Mouse (Mus musculus): ENCODE data around the gene Atp13a3. TPM values are rescaled to one million over a fixed set of nuclear protein-coding genes. Genes with fewer than 3 reads are reported as not detected.

The Atp13a3 gene
- total RNA-seq, 2 experiments from 2014 or later = 30.4 to 35.2 TPM

DNA sequence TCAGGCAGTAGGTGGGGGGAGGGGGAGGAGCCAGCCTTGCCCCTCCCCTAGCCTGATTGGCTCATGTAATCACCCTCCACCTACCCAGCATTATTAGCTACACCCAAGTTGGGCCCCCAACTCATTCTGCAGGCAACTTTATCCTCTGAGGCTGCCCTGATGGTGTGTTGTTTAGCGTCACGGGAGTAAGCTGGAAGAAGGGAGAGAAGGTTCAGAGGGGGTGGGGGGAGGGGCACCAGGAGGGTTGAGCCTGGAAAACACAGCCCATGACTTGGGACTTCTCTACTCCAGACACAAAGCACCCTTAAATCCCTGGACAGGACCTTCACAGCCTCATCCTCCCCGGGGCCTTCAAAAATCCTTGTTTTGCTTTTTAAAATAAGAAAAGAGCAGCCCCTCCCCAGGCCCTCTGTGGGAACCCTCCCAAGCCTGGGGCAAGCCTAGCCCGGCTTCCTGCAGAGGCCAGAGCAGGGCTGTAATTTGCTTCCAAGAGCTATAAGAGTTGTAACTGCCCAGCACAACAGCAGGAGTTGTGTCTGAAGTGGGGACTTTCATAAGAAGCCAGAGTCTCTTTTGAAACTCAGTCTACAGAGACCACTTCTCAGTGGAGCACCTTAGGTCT is 125.0 kb downstream of the Atp13a3 start:
- no peak for TF ChIP-seq CTCF (IDR thresholded peaks at IDR 0.05)
- no peak for DNase-seq
- Histone ChIP-seq H3K4me3 (no peak overlapping the region), H3K27ac (no peak overlapping the region)
- intact Hi-C loops (cut with DNase I) = no loop called here

DNA sequence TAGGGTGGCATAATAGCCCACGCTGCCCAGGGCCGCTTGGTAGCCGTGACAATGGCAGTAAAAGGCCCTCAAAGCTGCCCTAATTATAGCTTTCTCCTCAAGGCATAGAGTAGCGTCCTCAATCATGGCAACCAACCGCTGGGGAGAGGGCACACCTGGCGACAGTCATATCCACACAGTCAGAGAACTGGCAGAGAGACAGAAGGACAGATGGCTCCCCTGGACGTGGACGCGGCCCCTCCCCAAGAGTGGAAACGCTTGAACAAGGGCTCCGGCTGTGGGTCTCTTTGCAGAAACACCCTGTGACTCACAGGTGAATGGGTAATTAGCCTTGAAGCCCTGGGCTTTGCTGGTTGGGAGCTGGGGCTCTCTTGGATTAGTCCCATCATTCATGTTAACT is 127.4 kb downstream of the Atp13a3 start:
- intact Hi-C loops (cut with DNase I) = no loop called here
- H3K4me3 ChIP-seq = no peak overlapping the region
- DNase-seq = no peak
- no peak for TF ChIP-seq CTCF (IDR thresholded peaks at IDR 0.05)
- no peak overlapping the region for H3K27ac ChIP-seq

DNA sequence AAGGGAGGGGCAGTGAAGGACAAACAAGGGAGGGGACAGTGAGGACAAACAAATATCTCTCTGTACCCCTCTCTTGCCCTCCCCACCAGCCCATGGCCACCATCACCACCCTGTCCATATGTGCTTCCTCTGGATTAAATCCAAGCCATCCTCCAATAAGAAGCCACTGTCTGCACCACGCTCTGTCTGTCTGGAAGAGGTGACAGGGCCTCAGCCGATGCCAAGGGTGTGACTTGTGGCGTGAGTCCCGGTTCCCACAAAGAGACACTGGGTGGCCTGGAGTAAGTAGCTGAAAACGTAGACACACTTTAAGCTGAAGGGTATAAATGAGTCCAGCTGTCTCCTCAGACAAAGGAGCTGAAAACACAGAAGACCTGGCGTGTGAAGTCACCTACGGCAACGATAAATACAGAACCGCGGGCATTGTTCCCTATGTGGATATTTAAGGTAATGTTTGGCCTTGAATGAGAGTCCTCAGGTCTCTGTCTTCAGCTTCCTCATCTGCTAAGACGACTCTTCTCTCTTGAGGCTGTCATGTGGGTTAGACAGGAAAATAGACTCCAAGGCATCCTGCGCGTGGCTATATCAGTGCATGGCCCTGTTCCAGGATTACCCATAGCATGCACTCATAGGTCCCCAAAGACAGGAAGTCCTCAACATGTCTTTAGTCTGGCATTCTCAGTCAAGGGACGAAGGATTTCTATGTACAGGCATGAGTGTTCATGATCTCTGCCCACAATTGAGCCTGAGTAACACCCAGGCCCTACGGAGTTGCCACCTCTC is 130.0 kb downstream of the Atp13a3 start:
- Histone ChIP-seq H3K27ac (no peak overlapping the region), H3K4me3 (no peak overlapping the region)
- intact Hi-C loops (cut with DNase I) = no loop called here
- TF ChIP-seq CTCF (IDR thresholded peaks at IDR 0.05) = no peak
- no peak for DNase-seq

DNA sequence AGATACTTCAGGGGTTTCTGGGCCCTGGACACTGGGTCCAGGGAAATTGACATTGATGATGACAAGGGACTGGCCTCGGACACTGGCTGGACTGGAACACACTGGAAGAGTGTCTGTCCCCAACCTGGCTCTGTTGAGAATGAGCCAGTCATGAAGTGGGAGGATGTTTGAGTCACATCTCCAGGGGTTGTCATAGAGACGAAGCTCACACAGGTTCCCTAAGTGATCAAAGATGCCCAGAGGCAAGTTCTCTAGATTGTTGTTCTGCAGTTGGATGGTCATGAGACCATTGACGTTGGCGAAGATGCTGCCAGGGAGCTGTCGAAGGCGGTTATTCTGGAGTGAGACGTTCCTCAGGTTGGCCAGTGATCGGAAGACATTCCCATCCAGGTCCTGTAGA is 132.7 kb downstream of the Atp13a3 start:
- TF ChIP-seq CTCF (IDR thresholded peaks at IDR 0.05) = no peak
- intact Hi-C loops (cut with DNase I) = no loop called here

DNA sequence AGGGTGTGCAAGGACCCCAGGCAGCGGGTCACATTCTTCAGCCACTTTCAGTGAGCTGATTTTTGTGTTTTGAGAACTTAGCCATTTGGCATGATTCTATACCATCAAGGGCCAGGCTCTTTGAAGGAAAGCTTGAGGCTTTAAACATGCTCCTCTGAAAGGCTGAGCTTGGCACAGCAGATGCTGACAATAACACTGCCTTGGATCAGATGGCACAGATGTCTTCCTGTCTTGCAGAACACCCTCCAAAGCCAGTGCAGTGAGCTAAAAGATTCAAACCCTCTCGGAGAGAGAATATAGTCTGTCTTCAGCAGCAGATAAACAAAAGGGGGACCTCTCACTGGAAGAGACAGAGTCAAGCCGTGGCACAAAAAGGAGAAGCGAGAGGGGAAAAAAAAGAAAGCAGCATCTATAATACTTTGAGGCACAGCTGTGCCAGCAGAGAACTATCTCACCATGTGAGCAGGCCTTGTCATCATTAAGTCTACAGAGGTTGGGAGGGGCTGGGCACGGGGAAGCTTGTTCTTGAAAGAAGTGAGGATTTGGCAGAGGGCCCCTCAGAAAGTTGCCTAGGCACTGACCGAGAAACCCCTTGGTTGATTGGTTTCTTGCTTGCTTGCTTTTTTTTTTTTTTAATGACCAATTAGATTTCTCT is 133.7 kb downstream of the Atp13a3 start:
- TF ChIP-seq CTCF (IDR thresholded peaks at IDR 0.05) = no peak
- no peak for DNase-seq
- intact Hi-C loops (cut with DNase I) = no loop called here
- H3K4me3 ChIP-seq = no peak overlapping the region
- H3K27ac ChIP-seq = no peak overlapping the region

More for the DNA sequence above, 132.7 kb downstream of the Atp13a3 start:
- DNase-seq = no peak
- no peak overlapping the region for H3K4me3 ChIP-seq
- no peak overlapping the region for H3K27ac ChIP-seq

DNA sequence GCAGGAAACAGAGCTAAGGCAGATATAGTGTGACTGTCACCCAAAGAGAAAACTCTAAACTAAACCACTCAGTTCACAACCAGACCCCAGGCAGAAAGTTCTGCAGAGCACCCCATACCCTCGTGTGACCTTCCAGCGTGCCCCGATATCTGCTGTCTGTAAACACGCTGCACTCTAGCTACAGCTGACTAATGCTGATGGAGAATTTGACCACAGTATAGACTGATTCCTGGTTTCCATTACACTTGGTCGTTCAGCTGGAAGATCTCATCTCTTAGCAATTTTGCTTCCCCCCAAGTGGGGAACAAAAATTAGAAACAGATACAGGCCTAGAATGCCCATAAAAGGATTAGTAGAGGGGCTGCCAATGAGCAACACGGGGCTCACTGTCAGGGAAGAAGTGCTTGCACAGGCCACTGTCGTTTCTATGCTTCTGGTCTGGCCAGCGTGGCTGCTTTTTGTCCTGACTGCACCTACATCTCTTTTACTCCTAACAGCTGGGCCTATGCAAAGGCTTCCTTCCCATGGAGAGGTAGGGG is 134.5 kb downstream of the Atp13a3 start:
- DNase-seq = no peak
- H3K27ac ChIP-seq = no peak overlapping the region
- H3K4me3 ChIP-seq = no peak overlapping the region
- no peak for TF ChIP-seq CTCF (IDR thresholded peaks at IDR 0.05)
- intact Hi-C loops (cut with DNase I) = no loop called here

DNA sequence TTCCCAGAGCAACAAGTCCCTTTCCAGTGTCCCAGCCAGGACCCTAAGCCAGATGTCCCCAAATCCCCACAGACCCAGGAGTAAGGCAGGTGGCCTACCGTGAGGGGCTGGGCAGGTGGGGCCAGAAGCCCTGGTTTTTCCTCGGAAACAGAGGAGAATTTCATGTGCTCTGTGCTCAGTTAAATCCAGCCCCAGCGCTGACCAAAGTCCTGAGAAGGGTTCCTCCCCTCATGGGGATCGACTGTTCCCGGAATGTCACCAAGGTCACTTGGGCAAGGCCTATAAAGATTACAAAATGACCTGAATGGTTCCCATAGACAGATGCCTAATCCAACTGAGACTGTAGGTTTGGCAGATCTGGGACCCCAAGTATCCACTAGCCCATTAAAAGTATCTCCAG is 138.4 kb downstream of the Atp13a3 start, which contains the start of gene Cpn2:
Gene Cpn2 (minus strand): TSS at position 141 of the 400 bp plus-strand sequence.
- DNase-seq = no peak
- intact Hi-C loops (cut with DNase I) = no loop called here
- no peak within 1 kb of the TSS for H3K27ac ChIP-seq
- TF ChIP-seq CTCF (IDR thresholded peaks at IDR 0.05) = no peak
- no peak within 1 kb of the TSS for H3K4me3 ChIP-seq

DNA sequence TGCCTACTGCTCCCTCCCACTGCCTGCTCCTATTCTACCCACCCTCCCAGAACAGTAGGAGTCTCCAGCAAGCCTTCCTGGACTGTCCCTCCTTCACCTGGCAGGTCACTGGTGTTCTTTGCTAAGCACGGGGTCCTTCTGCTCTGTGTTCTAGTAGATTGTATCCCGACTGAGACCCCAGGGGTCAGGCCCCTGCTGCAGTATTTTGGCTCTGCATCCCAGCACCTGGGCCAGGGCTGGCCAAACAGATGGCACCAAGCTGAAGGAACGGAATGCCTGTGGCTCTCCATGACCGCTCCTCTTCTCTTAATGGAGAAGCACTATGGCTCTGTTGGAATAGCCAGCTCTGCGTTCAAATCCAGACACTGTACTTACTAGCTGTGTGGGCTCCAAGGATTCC is 139.2 kb downstream of the Atp13a3 start:
- Histone ChIP-seq H3K27ac (no peak overlapping the region), H3K4me3 (no peak overlapping the region)
- no peak for DNase-seq
- intact Hi-C loops (cut with DNase I) = no loop called here
- TF ChIP-seq CTCF (IDR thresholded peaks at IDR 0.05) = no peak

DNA sequence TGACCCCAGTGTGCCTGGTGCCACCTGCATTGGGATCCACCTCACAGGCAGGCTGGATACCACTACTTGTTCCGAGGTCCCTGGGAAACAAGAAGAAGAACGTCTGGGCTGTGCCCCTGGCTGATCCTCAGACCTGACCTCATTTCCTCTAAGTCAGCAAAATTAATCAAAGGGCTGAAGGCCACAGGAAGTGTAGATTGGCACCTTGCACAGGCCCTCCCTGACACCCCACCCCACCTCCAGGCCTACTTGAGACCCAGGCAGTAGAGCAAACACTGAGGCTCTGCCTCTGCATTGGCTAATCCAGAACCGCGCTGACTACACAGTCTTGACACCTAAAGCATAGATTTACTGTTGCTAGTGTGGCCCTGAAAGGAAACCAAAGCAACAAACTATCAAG is 140.2 kb downstream of the Atp13a3 start:
- no peak for TF ChIP-seq CTCF (IDR thresholded peaks at IDR 0.05)
- intact Hi-C loops (cut with DNase I) = no loop called here
- no peak for DNase-seq
- Histone ChIP-seq H3K27ac (no peak overlapping the region), H3K4me3 (no peak overlapping the region)

DNA sequence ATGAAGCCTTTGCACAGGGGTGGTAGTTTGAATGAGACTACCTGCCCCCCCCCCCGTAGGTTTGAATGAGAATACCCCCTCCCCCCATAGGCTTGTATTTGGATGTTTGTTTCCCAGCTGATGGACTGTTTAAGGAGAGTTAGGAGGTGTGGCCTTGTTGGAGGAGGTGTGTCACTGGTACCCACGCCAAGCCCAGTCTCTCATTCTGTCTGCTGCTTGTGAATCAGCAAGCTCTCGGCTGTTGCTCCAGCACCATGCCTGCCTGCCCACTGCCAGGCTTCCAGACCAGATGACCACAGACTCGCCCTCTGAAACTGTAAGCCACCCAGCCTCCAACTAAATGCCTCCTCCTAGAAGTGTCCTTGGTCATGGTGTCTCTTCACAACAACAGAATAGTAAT is 142.6 kb downstream of the Atp13a3 start:
- no peak for DNase-seq
- no peak overlapping the region for H3K4me3 ChIP-seq
- intact Hi-C loops (cut with DNase I) = no loop called here
- TF ChIP-seq CTCF (IDR thresholded peaks at IDR 0.05) = no peak
- no peak overlapping the region for H3K27ac ChIP-seq

DNA sequence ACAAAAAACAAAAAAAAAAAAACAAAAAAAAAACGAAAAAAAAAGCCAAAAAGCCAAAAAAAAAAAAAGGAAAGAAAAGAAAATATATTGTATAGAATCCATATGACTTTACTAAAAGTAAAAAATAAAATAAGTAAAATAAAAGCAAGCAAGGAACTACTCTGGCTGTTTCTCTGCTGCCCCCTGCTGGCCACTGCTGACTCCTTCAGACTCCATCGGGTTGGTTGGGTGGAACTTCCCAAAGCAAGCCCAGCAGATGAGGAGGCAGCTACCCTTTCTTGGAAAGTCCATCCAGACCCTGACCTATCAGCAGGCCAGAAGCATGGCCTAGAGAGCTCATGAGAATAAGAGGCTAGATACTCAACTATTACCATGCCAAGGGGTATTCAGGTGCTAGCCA is 143.1 kb downstream of the Atp13a3 start:
- Histone ChIP-seq H3K4me3 (no peak overlapping the region), H3K27ac (no peak overlapping the region)
- DNase-seq = peak; percentile 75
- TF ChIP-seq CTCF (IDR thresholded peaks at IDR 0.05) = peak; percentile 86
- intact Hi-C loops (cut with DNase I) = no loop called here

Other genes starting within 250 kb of the Atp13a3 start
- gene Cpn2, start 138.5 kb downstream of the Atp13a3 start, total RNA-seq (2021) = not detected
- under 1 TPM; 0.08 to 0.14 TPM for gene Lrrc15, start 122.7 kb downstream of the Atp13a3 start, total RNA-seq (2021)
- not detected for gene Gp5, start 95.2 kb downstream of the Atp13a3 start, total RNA-seq (2021)
- 1 to 10 TPM; 1.7 to 2.1 TPM for gene Tmem44, start 144.9 kb upstream of the Atp13a3 start, total RNA-seq (2021)
- 10 to 100 TPM; 19.5 to 20.2 TPM for gene Lsg1, start 181.6 kb upstream of the Atp13a3 start, total RNA-seq (2021)
- gene Fam43a, start 193.7 kb upstream of the Atp13a3 start, total RNA-seq (2021) = 1 to 10 TPM; 4.7 to 6.9 TPM